Mouse (Mus musculus): ENCODE results near the gene Frmd3. TPM values are rescaled to one million over a fixed set of nuclear protein-coding genes. Genes with fewer than 3 reads are reported as not detected.

Frmd3 gene
- 0.46 and 0.65 TPM in 2 replicates for polyA plus RNA-seq (2016; fragmentation: Nextera tagmentation; extraction: Ambion mirVana)

GRCm38 (mm10) chr4:74013211-74014047 lies at the start of gene Frmd3:
Frmd3 (plus strand) TSS chr4:74013442.
- peak within 1 kb of the TSS; percentile 60 for H3K9ac ChIP-seq
- peaks cover 14% of the 10 kb centered on the region for H3K27me3 ChIP-seq (replicated peaks)
- H3K9me3 ChIP-seq (replicated peaks) = no peaks in the 10 kb centered on the region
- peak within 1 kb of the TSS; percentile 99 for H3K4me2 ChIP-seq
- H3K4me1 ChIP-seq (replicated peaks) = peaks cover 9% of the 10 kb centered on the region
- H3K4me3 ChIP-seq = peak within 1 kb of the TSS; percentile 66
- H3K36me3 ChIP-seq = no peaks in the 10 kb centered on the region
- under 1% methylated on average over 55 of the region's 56 CpGs for WGBS
- peak; percentile 77 for ATAC-seq (ENCODE audit: insufficient number of reproducible peaks, low FRiP score)
- H3K27ac ChIP-seq (ENCODE audit: poor library complexity, severe bottlenecking) = no peak within 1 kb of the TSS

GRCm38 (mm10) chr4:73980454-73980853 lies 32.8 kb upstream of the Frmd3 start:
- H3K4me3 ChIP-seq = no peak overlapping the region
- H3K36me3 ChIP-seq = no peaks in the 10 kb centered on the region
- H3K9me3 ChIP-seq (replicated peaks) = no peaks in the 10 kb centered on the region
- H3K4me1 ChIP-seq (replicated peaks) = no peaks in the 10 kb centered on the region
- no peak overlapping the region for H3K9ac ChIP-seq
- no peak overlapping the region for H3K27ac ChIP-seq (ENCODE audit: poor library complexity, severe bottlenecking)
- no peak for ATAC-seq (ENCODE audit: insufficient number of reproducible peaks, low FRiP score)
- H3K4me2 ChIP-seq = no peak overlapping the region
- H3K27me3 ChIP-seq (replicated peaks) = no peaks in the 10 kb centered on the region
- WGBS = 68% methylated on average over 3 of the region's 3 CpGs

DNA sequence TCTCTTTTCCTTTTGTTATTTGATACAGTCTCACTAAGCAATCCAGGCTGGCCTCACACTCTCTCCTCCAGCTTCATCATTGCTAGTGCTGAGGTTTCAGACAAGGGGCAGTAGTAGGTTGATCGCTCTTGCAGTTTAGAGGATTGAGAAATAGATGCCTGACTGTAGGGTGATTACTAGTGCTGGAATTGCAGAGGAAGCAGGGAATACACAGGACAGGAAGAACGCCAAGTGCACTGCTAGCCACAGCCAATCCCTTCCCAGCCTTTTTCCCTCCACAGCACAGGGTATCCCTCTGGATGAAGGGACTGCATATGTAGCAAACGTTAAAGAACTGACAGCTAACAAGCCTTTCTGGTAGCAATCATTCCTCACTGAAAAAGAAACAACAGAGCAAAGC lies 965 bp upstream of the Frmd3 start:
- no peak overlapping the region for H3K9ac ChIP-seq
- no peak overlapping the region for H3K27ac ChIP-seq (ENCODE audit: poor library complexity, severe bottlenecking)
- H3K4me2 ChIP-seq = 0 out of 2 replicates have a peak overlapping the region, but pooled peaks have one; percentile 99
- WGBS = 47% methylated on average over 3 of the region's 3 CpGs
- peaks cover 9% of the 10 kb centered on the region for H3K4me1 ChIP-seq (replicated peaks)
- no peak for ATAC-seq (ENCODE audit: insufficient number of reproducible peaks, low FRiP score)
- peaks cover 14% of the 10 kb centered on the region for H3K27me3 ChIP-seq (replicated peaks)
- H3K4me3 ChIP-seq = no peak overlapping the region
- H3K9me3 ChIP-seq (replicated peaks) = no peaks in the 10 kb centered on the region
- H3K36me3 ChIP-seq = no peaks in the 10 kb centered on the region

DNA sequence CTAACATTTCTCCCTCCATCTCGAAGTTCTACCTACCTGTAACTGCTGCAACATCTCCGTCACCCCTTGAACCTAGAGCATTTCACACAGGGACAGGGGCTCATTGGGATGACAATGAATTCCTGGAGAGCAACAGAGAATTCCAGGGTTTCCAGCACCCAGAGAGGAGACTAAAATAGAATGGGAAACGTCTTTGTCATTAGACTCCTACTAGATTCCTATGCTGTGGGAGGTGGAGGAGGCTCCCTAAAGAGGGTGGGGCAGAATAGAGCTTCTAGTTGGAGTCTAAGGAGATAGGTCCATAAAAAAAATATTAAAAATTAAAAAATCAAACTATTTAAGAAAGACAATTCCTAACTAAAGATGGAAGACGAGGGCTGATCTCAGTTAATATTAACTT lies 542 bp upstream of the Frmd3 start:
- no peaks in the 10 kb centered on the region for H3K9me3 ChIP-seq (replicated peaks)
- peak overlapping the region; percentile 66 for H3K4me3 ChIP-seq
- peak overlapping the region; percentile 99 for H3K4me2 ChIP-seq
- H3K27me3 ChIP-seq (replicated peaks) = peaks cover 14% of the 10 kb centered on the region
- H3K9ac ChIP-seq = no peak overlapping the region
- no peak for ATAC-seq (ENCODE audit: insufficient number of reproducible peaks, low FRiP score)
- WGBS = 39% methylated on average over 4 of the region's 4 CpGs
- H3K27ac ChIP-seq (ENCODE audit: poor library complexity, severe bottlenecking) = no peak overlapping the region
- H3K4me1 ChIP-seq (replicated peaks) = peaks cover 9% of the 10 kb centered on the region
- no peaks in the 10 kb centered on the region for H3K36me3 ChIP-seq

DNA sequence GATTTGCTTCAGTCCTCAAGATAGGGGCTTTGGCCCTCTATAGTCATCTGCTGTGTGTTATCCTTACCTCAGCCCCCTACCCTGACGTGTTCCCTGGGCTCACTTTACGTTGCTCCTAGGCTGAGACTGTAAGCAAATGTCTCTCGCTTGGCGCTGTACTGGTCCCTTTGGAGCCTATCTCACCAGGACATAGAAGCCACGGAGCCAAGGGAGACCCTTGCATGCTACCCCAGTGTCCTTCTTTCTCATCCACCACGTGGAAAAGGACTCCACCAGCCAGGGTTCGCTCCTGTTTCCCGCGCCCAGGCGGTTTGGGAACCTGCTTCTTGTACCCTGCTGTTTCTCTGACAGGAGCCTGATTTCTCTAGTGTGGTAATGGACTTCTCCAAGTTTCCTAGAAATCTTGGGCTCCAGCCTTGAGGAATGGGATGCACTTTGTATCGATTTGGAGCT lies 832 bp downstream of the Frmd3 start:
- H3K4me1 ChIP-seq (replicated peaks) = peaks cover 9% of the 10 kb centered on the region
- ATAC-seq (ENCODE audit: insufficient number of reproducible peaks, low FRiP score) = peak; percentile 41; the same call in 1 of the 2 replicates
- peak overlapping the region; percentile 60 for H3K9ac ChIP-seq
- peaks cover 14% of the 10 kb centered on the region for H3K27me3 ChIP-seq (replicated peaks)
- H3K4me3 ChIP-seq = peak overlapping the region; percentile 66
- no peak overlapping the region for H3K27ac ChIP-seq (ENCODE audit: poor library complexity, severe bottlenecking)
- WGBS = 5% methylated on average over 11 of the region's 11 CpGs
- H3K9me3 ChIP-seq (replicated peaks) = no peaks in the 10 kb centered on the region
- peak overlapping the region; percentile 99 for H3K4me2 ChIP-seq
- H3K36me3 ChIP-seq = no peaks in the 10 kb centered on the region

GRCm38 (mm10) chr4:74020084-74020483 lies 6.8 kb downstream of the Frmd3 start:
- WGBS = 60% methylated on average over 2 of the region's 2 CpGs
- no peak overlapping the region for H3K4me3 ChIP-seq
- H3K4me1 ChIP-seq (replicated peaks) = no peaks in the 10 kb centered on the region
- H3K9me3 ChIP-seq (replicated peaks) = no peaks in the 10 kb centered on the region
- no peaks in the 10 kb centered on the region for H3K36me3 ChIP-seq
- no peak overlapping the region for H3K4me2 ChIP-seq
- H3K27ac ChIP-seq (ENCODE audit: poor library complexity, severe bottlenecking) = no peak overlapping the region
- H3K27me3 ChIP-seq (replicated peaks) = no peaks in the 10 kb centered on the region
- H3K9ac ChIP-seq = no peak overlapping the region
- no peak for ATAC-seq (ENCODE audit: insufficient number of reproducible peaks, low FRiP score)

DNA sequence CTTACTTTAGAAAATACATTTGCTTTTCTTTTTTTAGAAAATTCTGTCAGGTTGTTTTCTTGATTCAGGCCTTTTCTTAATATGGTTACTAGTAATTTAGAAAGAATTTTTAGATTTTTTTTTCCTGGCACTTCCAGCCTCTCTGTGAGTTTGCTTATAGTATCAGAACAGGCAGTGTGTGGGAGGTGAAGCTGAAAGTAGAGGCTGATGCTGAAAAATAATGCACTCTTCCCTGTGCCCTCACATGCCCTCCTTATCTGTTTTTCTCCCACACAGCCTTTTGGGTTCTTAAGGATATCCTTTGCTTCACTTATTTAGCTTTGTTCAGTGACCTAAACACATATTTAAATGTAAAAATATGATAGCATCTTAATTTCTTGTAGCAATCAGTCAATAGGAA lies 30.0 kb downstream of the Frmd3 start:
- Histone ChIP-seq H3K27me3 (replicated peaks) (no peaks in the 10 kb centered on the region), H3K4me2 (no peak overlapping the region), H3K36me3 (no peaks in the 10 kb centered on the region), H3K27ac (ENCODE audit: poor library complexity, severe bottlenecking) (no peak overlapping the region), H3K9me3 (replicated peaks) (no peaks in the 10 kb centered on the region), H3K4me1 (replicated peaks) (no peaks in the 10 kb centered on the region), H3K4me3 (no peak overlapping the region), H3K9ac (no peak overlapping the region)
- no peak for ATAC-seq (ENCODE audit: insufficient number of reproducible peaks, low FRiP score)

GRCm38 (mm10) chr4:74051692-74052091 lies 38.5 kb downstream of the Frmd3 start:
- Histone ChIP-seq H3K36me3 (no peaks in the 10 kb centered on the region), H3K27ac (ENCODE audit: poor library complexity, severe bottlenecking) (no peak overlapping the region), H3K9me3 (replicated peaks) (no peaks in the 10 kb centered on the region), H3K4me1 (replicated peaks) (no peaks in the 10 kb centered on the region), H3K4me2 (no peak overlapping the region), H3K9ac (no peak overlapping the region), H3K4me3 (no peak overlapping the region), H3K27me3 (replicated peaks) (no peaks in the 10 kb centered on the region)
- 82% methylated on average over 1 of the region's 1 CpGs for WGBS
- ATAC-seq (ENCODE audit: insufficient number of reproducible peaks, low FRiP score) = no peak

GRCm38 (mm10) chr4:74076727-74077126 lies 63.5 kb downstream of the Frmd3 start:
- Histone ChIP-seq H3K27ac (ENCODE audit: poor library complexity, severe bottlenecking) (no peak overlapping the region), H3K4me1 (replicated peaks) (no peaks in the 10 kb centered on the region), H3K4me2 (no peak overlapping the region), H3K36me3 (no peaks in the 10 kb centered on the region), H3K4me3 (no peak overlapping the region), H3K9ac (no peak overlapping the region), H3K27me3 (replicated peaks) (no peaks in the 10 kb centered on the region), H3K9me3 (replicated peaks) (no peaks in the 10 kb centered on the region)
- ATAC-seq (ENCODE audit: insufficient number of reproducible peaks, low FRiP score) = no peak
- WGBS = 26% methylated on average over 2 of the region's 2 CpGs

GRCm38 (mm10) chr4:74110816-74111215 lies 97.6 kb downstream of the Frmd3 start:
- Histone ChIP-seq H3K9me3 (replicated peaks) (no peaks in the 10 kb centered on the region), H3K4me2 (no peak overlapping the region), H3K9ac (no peak overlapping the region), H3K27ac (ENCODE audit: poor library complexity, severe bottlenecking) (no peak overlapping the region), H3K36me3 (no peaks in the 10 kb centered on the region), H3K4me1 (replicated peaks) (no peaks in the 10 kb centered on the region), H3K27me3 (replicated peaks) (no peaks in the 10 kb centered on the region), H3K4me3 (no peak overlapping the region)
- 65% methylated on average over 3 of the region's 3 CpGs for WGBS
- no peak for ATAC-seq (ENCODE audit: insufficient number of reproducible peaks, low FRiP score)

DNA sequence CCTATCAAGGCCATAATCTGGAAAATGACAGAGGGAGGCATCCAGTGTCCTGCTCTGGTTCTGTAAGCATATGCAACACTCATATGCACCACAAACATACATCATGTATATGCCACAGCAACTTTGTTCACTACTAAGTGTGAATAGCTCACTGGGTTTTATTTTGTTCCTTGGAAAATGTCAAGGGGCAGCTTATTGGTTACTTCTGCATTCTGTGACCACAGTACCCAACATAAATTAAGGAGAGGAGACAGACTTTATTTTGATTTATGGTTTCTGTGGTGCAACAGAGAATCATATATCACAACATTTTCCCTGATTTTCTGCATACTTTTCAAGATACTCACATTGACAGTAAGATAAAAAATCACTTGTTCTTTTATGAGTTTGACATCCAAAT lies 178.3 kb downstream of the Frmd3 start:
- Histone ChIP-seq H3K27me3 (replicated peaks) (no peaks in the 10 kb centered on the region), H3K9ac (no peak overlapping the region), H3K4me2 (no peak overlapping the region), H3K36me3 (no peaks in the 10 kb centered on the region), H3K27ac (ENCODE audit: poor library complexity, severe bottlenecking) (no peak overlapping the region), H3K9me3 (replicated peaks) (no peaks in the 10 kb centered on the region), H3K4me3 (no peak overlapping the region), H3K4me1 (replicated peaks) (no peaks in the 10 kb centered on the region)
- ATAC-seq (ENCODE audit: insufficient number of reproducible peaks, low FRiP score) = no peak

Measured in heart, embryonic 12.5 days (tissue).